Mouse (Mus musculus) kidney, adult 8-10 months (tissue): ENCODE data around the gene Ccl22.

Experiments
- DNase-seq, 2 experiments: peaks; one replicate each; pipeline ENCODE4 v3.0.0; 2022

The Ccl22 gene

DNA sequence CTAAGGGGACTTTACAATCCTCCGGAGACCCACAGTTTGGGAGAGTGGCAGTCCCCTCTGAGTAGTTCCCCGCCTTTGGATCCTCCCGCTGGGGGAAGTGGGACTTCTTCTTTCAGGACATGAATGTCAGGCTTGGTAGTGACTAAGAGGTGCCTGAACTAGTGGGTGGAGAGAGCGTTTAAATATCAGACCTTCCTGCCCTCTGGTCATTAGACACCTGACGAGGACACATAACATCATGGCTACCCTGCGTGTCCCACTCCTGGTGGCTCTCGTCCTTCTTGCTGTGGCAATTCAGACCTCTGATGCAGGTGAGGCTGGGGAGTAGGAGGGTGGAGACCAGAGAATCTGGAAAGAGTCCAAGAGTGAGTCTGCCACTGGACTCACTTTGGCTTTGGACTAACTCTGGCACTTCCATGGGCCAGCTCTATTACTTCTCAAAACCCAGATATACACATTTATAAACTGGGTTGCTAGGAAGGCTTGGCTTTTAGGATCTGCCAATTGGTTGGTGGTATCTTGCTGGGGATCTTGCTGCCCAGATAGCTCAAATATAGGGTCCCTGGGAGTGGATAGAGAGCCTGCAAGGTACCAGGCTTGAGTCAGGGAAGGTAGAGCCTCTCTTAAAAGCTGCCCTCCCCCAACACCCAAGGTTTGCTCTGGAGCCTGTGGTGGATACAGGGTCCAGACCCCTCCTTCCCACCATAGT, at the start of gene Ccl22:
TSS of gene Ccl22 (plus strand) at position 115 of the 709 bp plus-strand sequence.
- DNase-seq: no peak

GRCm38 (mm10) chr8:94695994-94696384, 49.4 kb upstream of the Ccl22 start, which contains the start of gene Pllp:
TSS of gene Pllp (minus strand) at chr8:94696278.
- DNase-seq: peak; percentile 47 to 61

GRCm38 (mm10) chr8:94696566-94696965, 48.8 kb upstream of the Ccl22 start:
- DNase-seq: no peak

GRCm38 (mm10) chr8:94697956-94698355, 47.4 kb upstream of the Ccl22 start:
- DNase-seq: no peak

DNA sequence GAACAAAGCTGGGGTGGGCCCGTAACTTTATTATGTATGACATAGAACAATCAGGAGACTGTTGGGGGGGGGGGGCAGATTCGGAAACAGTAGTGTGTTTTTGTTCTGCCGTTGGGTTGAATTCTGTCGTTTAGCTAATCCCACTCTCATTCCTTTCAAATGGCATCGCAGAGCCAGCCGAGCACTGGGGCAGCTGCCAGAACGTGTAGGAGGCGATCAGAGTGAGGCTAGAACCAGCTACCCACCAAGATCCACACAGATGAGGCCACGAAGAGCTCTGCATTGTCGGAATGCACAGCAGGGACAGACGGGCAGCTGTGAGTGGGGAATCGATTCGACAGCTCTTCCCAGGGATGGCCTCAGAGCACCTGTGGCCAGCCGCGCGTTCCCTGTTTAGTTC, 46.0 kb upstream of the Ccl22 start:
- DNase-seq: no peak

- DNase-seq: no peak
Observed at GRCm38 (mm10) chr8:94700421-94700935, 44.9 kb upstream of the Ccl22 start.

GRCm38 (mm10) chr8:94702156-94702555, 43.2 kb upstream of the Ccl22 start:
- no peak for DNase-seq

GRCm38 (mm10) chr8:94702844-94703813, 42.3 kb upstream of the Ccl22 start:
- DNase-seq: peak; percentile 79 to 89

DNA sequence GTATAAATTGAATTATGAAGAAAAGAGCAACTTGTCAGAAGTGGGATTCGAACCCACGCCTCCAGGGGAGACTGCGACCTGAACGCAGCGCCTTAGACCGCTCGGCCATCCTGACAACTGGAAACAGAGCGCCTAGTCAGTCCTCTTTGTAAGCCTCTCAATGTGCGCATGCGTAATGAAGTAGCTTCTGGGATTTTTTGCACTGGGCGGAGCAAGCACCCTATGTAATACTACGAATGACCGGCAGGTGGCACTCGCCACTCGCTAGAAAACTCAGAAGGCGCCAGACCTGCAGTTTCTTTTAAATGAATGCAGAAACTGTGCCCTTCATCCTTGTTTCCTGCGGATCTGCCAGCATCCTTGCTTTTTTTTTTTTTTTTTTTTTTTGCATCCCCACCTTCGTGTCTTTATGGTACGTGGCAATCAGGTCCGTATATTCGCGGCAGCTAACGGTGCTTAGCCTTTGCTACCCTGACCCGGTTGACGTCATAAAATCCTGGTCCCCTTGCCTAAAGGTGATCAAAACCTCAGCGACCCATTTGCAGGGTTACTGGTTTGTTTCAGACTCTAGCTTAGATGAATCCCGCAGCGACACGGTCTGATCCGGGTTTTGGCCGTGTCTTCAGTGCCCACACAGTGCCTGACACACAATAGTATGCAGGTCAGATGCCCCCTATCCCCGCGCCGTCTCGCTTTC, 41.3 kb upstream of the Ccl22 start:
- peak; percentile 95 to 99 for DNase-seq

GRCm38 (mm10) chr8:94704669-94704984, 40.8 kb upstream of the Ccl22 start:
- DNase-seq: no peak

DNA sequence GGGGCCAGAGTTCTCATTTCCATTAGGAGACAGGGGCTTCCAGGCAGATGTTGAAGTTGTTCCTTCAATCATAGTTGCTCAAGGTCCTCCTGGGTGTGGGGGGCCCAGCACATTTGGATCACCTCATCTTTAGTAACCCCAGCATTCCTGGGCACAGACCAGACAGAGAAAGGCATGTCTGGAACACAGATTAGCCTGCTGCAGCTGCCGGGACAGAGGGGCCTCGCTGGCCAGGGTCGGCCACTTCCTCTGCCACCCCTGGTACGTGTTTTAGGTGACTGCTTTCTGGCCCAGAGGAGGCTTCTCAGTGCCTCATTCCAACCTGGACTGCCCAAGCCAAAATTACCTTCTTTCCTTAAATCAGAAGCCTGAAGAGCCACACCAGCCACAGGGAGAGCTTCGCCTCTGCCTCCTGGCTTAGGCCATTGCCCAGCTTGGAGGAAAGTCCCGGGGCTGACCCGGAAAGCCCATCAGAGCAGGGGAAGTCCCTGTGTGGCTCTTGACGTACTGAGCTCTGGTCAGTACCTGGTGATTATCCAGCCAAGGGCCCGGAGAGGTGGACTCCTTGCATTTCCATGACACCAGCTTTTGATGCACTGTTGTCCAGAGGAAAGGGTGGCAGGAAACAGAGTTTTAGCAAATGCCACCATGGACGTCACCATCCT, 39.7 kb upstream of the Ccl22 start:
- DNase-seq: no peak

DNA sequence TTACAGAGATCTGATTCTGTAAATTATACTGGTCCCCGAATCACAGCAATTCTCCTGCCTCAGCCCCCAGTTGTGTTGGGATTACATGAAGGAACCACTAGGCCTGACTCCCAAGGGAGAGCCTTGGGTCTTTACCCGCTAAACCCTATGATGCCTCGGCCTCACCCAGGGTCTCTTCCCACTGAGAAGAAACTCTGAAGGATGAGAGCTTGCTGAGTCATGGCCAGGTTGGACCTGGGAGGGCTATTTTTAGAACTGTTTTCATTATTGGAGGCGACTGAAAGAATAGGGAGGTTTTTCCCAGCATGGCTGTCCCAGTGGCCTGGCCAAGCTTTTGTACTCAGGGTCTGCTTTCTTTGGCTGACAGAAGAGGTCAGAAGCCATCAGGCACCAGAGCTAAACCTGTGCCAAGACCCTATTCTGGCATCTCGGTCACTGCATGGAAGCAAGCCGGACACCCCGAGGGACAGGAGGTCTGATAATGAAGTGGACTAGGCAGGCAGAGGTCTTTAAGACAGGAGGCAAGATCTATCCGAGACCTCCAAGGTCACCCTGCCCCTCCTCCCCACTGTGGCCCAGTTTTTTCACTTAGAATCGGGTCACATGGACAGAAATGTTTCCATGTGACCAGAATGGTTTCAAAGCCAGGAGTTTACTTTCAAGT, 38.5 kb upstream of the Ccl22 start:
- DNase-seq: peak; percentile 46 to 62

DNA sequence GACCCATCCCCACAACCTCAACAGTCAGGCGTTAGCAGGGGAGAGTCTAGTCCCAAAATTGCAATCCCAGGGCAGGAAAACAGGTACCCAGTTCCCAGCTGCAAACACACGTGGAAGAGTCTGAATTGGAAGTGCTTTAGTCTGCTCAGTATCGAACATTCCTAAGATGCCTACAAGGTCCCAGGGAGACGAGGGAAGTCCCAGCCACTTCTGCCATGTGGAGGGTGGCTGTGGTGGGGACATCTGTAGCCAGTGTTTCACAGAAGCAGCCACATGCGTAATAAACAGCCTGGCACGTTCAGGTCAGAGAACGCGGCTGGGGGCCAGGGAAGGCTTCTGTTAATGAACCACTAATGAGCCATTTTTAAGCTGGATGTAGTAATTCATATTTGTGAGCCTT, 35.1 kb upstream of the Ccl22 start:
- DNase-seq: no peak

- no peak for DNase-seq
Observed at GRCm38 (mm10) chr8:94711160-94711718, 34.2 kb upstream of the Ccl22 start.

DNA sequence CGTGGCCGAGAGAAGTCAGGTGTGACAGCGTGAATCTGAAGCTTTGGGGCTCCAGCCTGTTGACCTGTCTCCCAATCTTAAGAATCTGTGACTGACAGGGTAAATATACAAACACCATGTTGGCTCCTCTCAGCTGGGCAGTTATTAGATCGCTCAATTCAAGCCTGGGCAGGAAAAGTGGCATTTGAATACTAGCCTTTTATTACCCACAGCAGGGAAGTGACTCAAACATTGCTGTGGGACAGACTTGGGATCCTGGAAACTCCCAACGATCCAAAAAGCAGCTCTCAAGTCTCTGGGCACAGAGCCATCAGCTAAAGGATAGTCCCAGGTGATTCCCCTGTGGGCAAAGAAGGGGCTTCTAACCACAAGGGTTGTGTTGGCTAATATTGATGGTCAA, 30.8 kb upstream of the Ccl22 start:
- DNase-seq: no peak

DNA sequence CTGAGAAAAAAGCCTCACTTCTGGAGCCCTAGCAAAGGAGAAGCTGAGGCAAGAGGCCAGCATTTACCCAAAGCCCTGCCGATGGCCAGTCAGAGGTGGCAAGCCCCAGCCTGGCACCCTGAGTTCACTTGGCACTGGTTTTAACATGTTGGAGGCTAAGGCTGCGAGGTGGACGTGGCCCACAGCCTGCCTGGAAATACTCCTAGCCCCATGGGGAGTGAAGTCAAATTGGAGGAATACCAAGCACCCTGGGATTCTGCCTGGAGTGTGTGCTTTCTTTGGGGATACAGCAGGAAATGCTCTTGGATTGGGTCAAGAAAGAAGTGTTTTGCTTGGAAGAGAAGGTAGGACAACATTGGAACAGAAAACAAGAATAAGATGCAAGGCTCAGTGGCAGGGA, 29.5 kb upstream of the Ccl22 start:
- no peak for DNase-seq

DNA sequence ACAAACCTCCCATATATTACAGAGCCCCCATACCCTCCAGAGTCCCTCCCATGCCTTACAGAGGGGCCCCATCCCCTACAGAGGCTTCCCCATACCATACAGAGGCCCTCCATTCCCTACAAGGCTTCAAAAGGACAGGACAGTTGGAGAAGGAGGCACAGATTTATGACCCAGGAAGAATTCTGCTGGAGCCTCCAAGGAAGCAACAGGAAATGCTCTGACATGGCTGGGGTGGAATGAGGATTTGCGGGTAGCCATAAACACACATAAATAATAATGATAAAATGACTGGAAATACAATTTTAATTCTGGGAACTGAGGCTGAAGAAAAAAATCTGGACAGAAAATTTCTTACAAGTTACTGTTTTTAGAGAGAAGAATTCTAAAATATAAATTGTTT, 28.5 kb upstream of the Ccl22 start:
- no peak for DNase-seq

GRCm38 (mm10) chr8:94725998-94726397, 19.4 kb upstream of the Ccl22 start:
- DNase-seq: no peak

GRCm38 (mm10) chr8:94729301-94729700, 16.1 kb upstream of the Ccl22 start:
- DNase-seq: no peak

DNA sequence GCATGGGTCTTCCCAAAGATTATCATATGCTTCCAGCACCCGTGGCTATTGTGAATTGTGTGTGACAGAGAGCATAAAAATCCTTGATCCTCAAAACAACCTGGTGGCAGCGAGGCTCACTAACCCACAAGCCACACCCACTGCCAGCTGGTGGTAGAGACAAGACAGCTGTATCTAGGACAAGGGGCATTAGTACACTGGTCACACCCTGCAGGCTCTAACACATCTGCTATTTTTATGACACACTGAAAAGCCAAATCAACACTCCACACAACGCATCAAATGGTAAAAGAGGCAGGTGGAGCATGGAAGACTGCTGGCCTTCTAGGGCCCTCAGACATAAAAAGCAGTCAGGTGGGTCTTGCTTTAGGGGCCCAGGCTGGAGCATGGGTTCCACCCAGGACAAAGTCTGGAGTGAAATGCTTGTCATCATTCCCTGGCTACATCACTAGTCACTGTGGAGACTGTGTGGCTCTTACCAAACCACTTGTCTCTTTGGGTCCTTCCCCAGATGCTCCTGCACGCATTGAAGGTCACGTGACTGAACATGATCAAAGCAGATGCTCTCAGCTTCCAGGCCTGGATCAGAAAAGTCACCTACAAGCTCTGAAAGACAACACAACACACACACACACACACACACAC, 11.4 kb upstream of the Ccl22 start:
- no peak for DNase-seq

GRCm38 (mm10) chr8:94734735-94735350, 10.5 kb upstream of the Ccl22 start:
- no peak for DNase-seq
